Comparison of ENCODE assay signal across 9 mouse cellular contexts in the genomic region with DNA sequence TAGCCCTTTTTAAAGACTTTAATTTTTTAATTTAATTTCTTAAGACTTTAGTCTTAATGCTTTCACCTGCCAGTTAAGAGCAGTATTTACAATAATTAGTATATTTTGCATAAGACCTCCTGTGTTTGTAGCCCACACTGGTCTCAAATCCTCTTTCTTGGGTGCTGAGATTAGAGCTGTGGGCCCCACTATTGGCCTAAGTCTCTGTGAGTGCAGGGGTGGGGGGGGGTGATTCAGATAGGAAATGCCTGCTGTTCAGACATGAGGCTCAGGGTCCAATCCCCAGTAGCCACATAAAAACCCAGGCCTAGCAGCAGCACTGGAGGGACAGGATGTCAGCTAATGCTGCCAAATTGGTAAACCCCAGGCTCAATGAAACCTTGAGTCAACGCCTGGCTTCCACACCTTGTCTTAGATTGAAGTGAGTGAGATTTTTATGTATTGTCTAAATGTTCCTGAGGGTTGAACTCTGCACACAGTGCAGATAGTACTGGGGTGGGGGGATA. TPM values are rescaled to one million over a fixed set of nuclear protein-coding genes. Genes with fewer than 3 reads are reported as not detected.
DNase-seq lines count a peak whose midpoint lies in the region; ATAC-seq and TF ChIP-seq lines count a peak whose summit lies in the region.
"Had no signal": no experiment of that assay in that cellular context is flagged by ENCODE, and none has a peak within 500 bp of the region (broad histone marks: within the 10 kb centered on the region; RNA-seq: fewer than 3 reads in every experiment).

No protein-coding gene starts in this region.

- H3K27ac ChIP-seq in intestine, embryonic 14.5 days (ENCODE audit: low read depth): no peak overlapping the region
- H3K27ac ChIP-seq in intestine, embryonic 15.5 days: no peak overlapping the region
- no peak overlapping the region for H3K27ac ChIP-seq in CH12.LX (ENCODE audit: insufficient read depth, low read depth)
- H3K27ac ChIP-seq in liver, embryonic 12.5 days: no peak overlapping the region

- TF ChIP-seq CTCF in CH12.LX (conservative IDR thresholded peaks at IDR 0.05 in 1 of 2, IDR thresholded peaks at IDR 0.05 in 1 of 2; ENCODE audit: low read depth in 2 of 2, low read length in 2 of 2): no peak

- H3K9ac ChIP-seq in intestine, embryonic 14.5 days (ENCODE audit: low read length): no peak overlapping the region
- H3K9ac ChIP-seq in intestine, embryonic 15.5 days: no peak overlapping the region
- peak overlapping the region; percentile 36; the same call in 1 of the 2 replicates for H3K9ac ChIP-seq in CH12.LX (ENCODE audit: insufficient read depth, low read depth)
- H3K9ac ChIP-seq in liver, embryonic 12.5 days: no peak overlapping the region

- no peak for DNase-seq in intestine, embryonic 14.5 days (ENCODE audit: low spot score)
- DNase-seq in CH12.LX (ENCODE audit: extremely low read depth): no peak
- DNase-seq in Muller cell, postnatal 12 days (ENCODE audit: inconsistent ontology term): peak; percentile 66
- DNase-seq in layer of hippocampus, postnatal 10 days (ENCODE audit: low spot score in 2 of 2): no peak
- no peak for DNase-seq in layer of hippocampus, postnatal 14 days (ENCODE audit: low spot score in 2 of 2)

- no peaks in the 10 kb centered on the region for H3K9me3 ChIP-seq in intestine, embryonic 14.5 days (ENCODE audit: control insufficient read depth, low read length)
- H3K9me3 ChIP-seq in intestine, embryonic 15.5 days: no peaks in the 10 kb centered on the region
- no peaks in the 10 kb centered on the region for H3K9me3 ChIP-seq in CH12.LX (replicated peaks; ENCODE audit: low read length)
- no peaks in the 10 kb centered on the region for H3K9me3 ChIP-seq in liver, embryonic 12.5 days (replicated peaks)

- H3K27me3 ChIP-seq in intestine, embryonic 14.5 days (replicated peaks; ENCODE audit: control insufficient read depth, insufficient read depth, low read length): no peaks in the 10 kb centered on the region
- no peaks in the 10 kb centered on the region for H3K27me3 ChIP-seq in intestine, embryonic 15.5 days (replicated peaks)
- H3K27me3 ChIP-seq in CH12.LX (replicated peaks): no peaks in the 10 kb centered on the region
- no peaks in the 10 kb centered on the region for H3K27me3 ChIP-seq in liver, embryonic 12.5 days (replicated peaks)

- H3K79me2 ChIP-seq in CH12.LX (replicated peaks; ENCODE audit: control insufficient read depth, extremely low read depth, insufficient read depth, poor library complexity, severe bottlenecking): peaks cover 55% of the 10 kb centered on the region

- H3K4me2 ChIP-seq in intestine, embryonic 14.5 days (ENCODE audit: low read length): peak overlapping the region; percentile 14; the same call in 1 of the 2 replicates
- H3K4me2 ChIP-seq in intestine, embryonic 15.5 days (replicated peaks): no peak overlapping the region
- H3K4me2 ChIP-seq in CH12.LX (ENCODE audit: insufficient read depth, low read depth, poor library complexity, severe bottlenecking): peak overlapping the region; percentile 21; the same call in 1 of the 2 replicates
- peak overlapping the region; percentile 12 for H3K4me2 ChIP-seq in liver, embryonic 12.5 days

- TF ChIP-seq POLR2A in CH12.LX (IDR thresholded peaks at IDR 0.05; ENCODE audit: low read depth, low read length): no peak

- 78% methylated on average over 1 of the region's 1 CpGs for WGBS in intestine, embryonic 14.5 days
- 54% methylated on average over 1 of the region's 1 CpGs for WGBS in intestine, embryonic 15.5 days
- 57% methylated on average over 1 of the region's 1 CpGs for WGBS in liver, embryonic 12.5 days (ENCODE audit: insufficient replicate concordance)

- H3K36me3 ChIP-seq in intestine, embryonic 14.5 days (ENCODE audit: control insufficient read depth, insufficient read depth, low read length): peaks cover 59% of the 10 kb centered on the region
- peaks cover 37% of the 10 kb centered on the region for H3K36me3 ChIP-seq in intestine, embryonic 15.5 days
- H3K36me3 ChIP-seq in CH12.LX (replicated peaks in 1 of 2; ENCODE audit: control insufficient read depth in 1 of 2, insufficient read depth in 1 of 2, low read length in 1 of 2): peaks cover 49 to 64% of the 10 kb centered on the region in 2 experiments
- peaks cover 68% of the 10 kb centered on the region for H3K36me3 ChIP-seq in liver, embryonic 12.5 days

- no peak overlapping the region for H3K4me3 ChIP-seq in intestine, embryonic 14.5 days (ENCODE audit: low read depth, low read length)
- no peak overlapping the region for H3K4me3 ChIP-seq in intestine, embryonic 15.5 days (replicated peaks)
- peak overlapping the region in 2 of 3 experiments; percentile 15 to 29 for H3K4me3 ChIP-seq in CH12.LX (replicated peaks in 1 of 3; ENCODE audit: low read depth in 2 of 3, low read length in 2 of 3, poor library complexity in 1 of 3)
- H3K4me3 ChIP-seq in liver, embryonic 12.5 days: no peak overlapping the region

- TF ChIP-seq EP300 in CH12.LX (IDR thresholded peaks at IDR 0.05; ENCODE audit: low read length): no peak

- in situ Hi-C loops in CH12.LX (cut with MboI; ENCODE audit: low pct_ligation_motif_present, low pct_unique_long_range_greater_than_20kb, low sequenced_read_pairs): no loop called here

- no peak for ATAC-seq in intestine, embryonic 14.5 days (replicated peaks; ENCODE audit: low FRiP score, low TSS enrichment, low read depth)
- no peak for ATAC-seq in intestine, embryonic 15.5 days
- ATAC-seq in liver, embryonic 12.5 days: no peak
- ATAC-seq: forebrain, embryonic 16.5 days had no signal

- TF ChIP-seq RAD21 in CH12.LX (IDR thresholded peaks at IDR 0.05; ENCODE audit: low read depth, low read length): no peak

- dilution Hi-C loops in CH12.LX (cut with MboI; ENCODE audit: extremely low pct_ligation_motif_present, extremely low pct_unique_long_range_greater_than_20kb, low sequenced_read_pairs): no loop called here

- peaks cover 29% of the 10 kb centered on the region for H3K4me1 ChIP-seq in intestine, embryonic 14.5 days (replicated peaks; ENCODE audit: control insufficient read depth, insufficient read depth, low read length)
- peaks cover 29% of the 10 kb centered on the region for H3K4me1 ChIP-seq in intestine, embryonic 15.5 days (replicated peaks)
- H3K4me1 ChIP-seq in CH12.LX (ENCODE audit: control insufficient read depth in 1 of 2, insufficient read depth in 2 of 2): peaks cover 3 to 46% of the 10 kb centered on the region in 2 experiments
- peaks cover 58% of the 10 kb centered on the region for H3K4me1 ChIP-seq in liver, embryonic 12.5 days

TF ChIP-seq in CH12.LX, 34 proteins besides CTCF, POLR2A, EP300 and RAD21:
- TF ChIP-seq ELF1 (IDR thresholded peaks at IDR 0.05; ENCODE audit: low read depth, low read length) (0 out of 2 replicates have a peak, but pooled peaks have one; percentile 4), TBP (conservative IDR thresholded peaks at IDR 0.05; ENCODE audit: low read depth, low read length) (no peak)

RNA-seq across cellular contexts. Expression of a gene that starts 3.9 kb away (rescaled TPM):
- 1,930 and 1,939 TPM in 2 replicates for polyA plus RNA-seq in intestine, embryonic 14.5 days (2014; fragmentation: Nextera tagmentation; extraction: Ambion mirVana)
- polyA plus RNA-seq in intestine, embryonic 15.5 days (2015; fragmentation: Nextera tagmentation; extraction: Ambion mirVana): 1,894 and 1,951 TPM in 2 replicates
- 1,210 and 1,985 TPM in 2 replicates for total RNA-seq in CH12.LX (2012; rRNA removed)
- 903 and 1,109 TPM in 2 replicates for total RNA-seq in CH12.LX (2014; rRNA removed)
- 1,272 and 1,619 TPM in 2 replicates for polyA plus RNA-seq in CH12.LX (2012; ENCODE audit: insufficient read length, low read depth)
- 1,241 and 1,342 TPM in 2 replicates for polyA plus RNA-seq in liver, embryonic 12.5 days (2016; fragmentation: Nextera tagmentation; extraction: Ambion mirVana)
- 100 to 1,000 TPM; 323 to 338 TPM for total RNA-seq in layer of hippocampus, postnatal 10 days (2021)
- total RNA-seq in layer of hippocampus, postnatal 14 days (2021): 100 to 1,000 TPM; 395 to 425 TPM

RNA-seq across cellular contexts. Expression of a gene that starts 39.3 kb away (rescaled TPM):
- not detected in 2 replicates for polyA plus RNA-seq in intestine, embryonic 14.5 days (2014; fragmentation: Nextera tagmentation; extraction: Ambion mirVana)
- not detected in 2 replicates for polyA plus RNA-seq in intestine, embryonic 15.5 days (2015; fragmentation: Nextera tagmentation; extraction: Ambion mirVana)
- total RNA-seq in CH12.LX (2012; rRNA removed): not detected in 2 replicates
- total RNA-seq in CH12.LX (2014; rRNA removed): not detected in 2 replicates
- not detected in 2 replicates for polyA plus RNA-seq in CH12.LX (2012; ENCODE audit: insufficient read length, low read depth)
- polyA plus RNA-seq in liver, embryonic 12.5 days (2016; fragmentation: Nextera tagmentation; extraction: Ambion mirVana): not detected in 2 replicates
- total RNA-seq in layer of hippocampus, postnatal 10 days (2021): not detected
- not detected for total RNA-seq in layer of hippocampus, postnatal 14 days (2021)
- total RNA-seq: left cerebral cortex, postnatal 4 days had no signal
- polyA plus RNA-seq: forebrain, embryonic 16.5 days had no signal

RNA-seq across cellular contexts. Expression of a gene that starts 41.0 kb away (rescaled TPM):
- polyA plus RNA-seq in intestine, embryonic 14.5 days (2014; fragmentation: Nextera tagmentation; extraction: Ambion mirVana): 38.0 and 38.1 TPM in 2 replicates
- polyA plus RNA-seq in intestine, embryonic 15.5 days (2015; fragmentation: Nextera tagmentation; extraction: Ambion mirVana): 25.6 and 28.4 TPM in 2 replicates
- total RNA-seq in CH12.LX (2012; rRNA removed) (8.2 and 8.7 TPM in 2 replicates), CH12.LX (2014; rRNA removed) (3.1 and 3.4 TPM in 2 replicates)
- 28.2 and 36.5 TPM in 2 replicates for polyA plus RNA-seq in CH12.LX (2012; ENCODE audit: insufficient read length, low read depth)
- polyA plus RNA-seq in liver, embryonic 12.5 days (2016; fragmentation: Nextera tagmentation; extraction: Ambion mirVana): 11.6 and 12.8 TPM in 2 replicates
- total RNA-seq in layer of hippocampus, postnatal 10 days (2021): 100 to 1,000 TPM; 108 to 117 TPM
- 100 to 1,000 TPM; 118 to 127 TPM for total RNA-seq in layer of hippocampus, postnatal 14 days (2021)

Comparison
In these comparisons a context has a peak if more than half of its experiments do, and no peak if none do; other contexts are left out.
1. H3K4me3 ChIP-seq: peak in CH12.LX (2 of 3); none in intestine, embryonic 14.5 days (single experiment), intestine, embryonic 15.5 days (single experiment) and liver, embryonic 12.5 days (single experiment).